Mouse (Mus musculus) stomach, embryonic 15.5 days (tissue): ENCODE data around the gene Slc9a8. TPM values are rescaled to one million over a fixed set of nuclear protein-coding genes. Genes with fewer than 3 reads are reported as not detected.

Experiments used
- ATAC-seq: fragments of 200-750 bp; cut with Nextera tagmentation; 2 replicates; pipeline ENCODE4 v1.8.0; 2017; ENCODE audit warnings: low read depth, moderate number of reproducible peaks, moderate TSS enrichment; ENCODE audit not compliant: insufficient read depth, low FRiP score
- H3K27ac ChIP-seq: fragments of 300-500 bp; sonication (generic); 2 replicates; pipeline ENCODE4 v1.5.1; 2015; ENCODE audit warnings: mild to moderate bottlenecking, inconsistent platforms
- H3K27me3 ChIP-seq: fragments of 300-500 bp; sonication (generic); replicated peaks from 2 replicates; pipeline ENCODE4 v1.6.1; 2015; ENCODE audit warnings: inconsistent platforms
- H3K36me3 ChIP-seq: fragments of 300-500 bp; sonication (generic); 2 replicates; pipeline ENCODE4 v1.6.1; 2015; ENCODE audit warnings: inconsistent platforms
- H3K4me1 ChIP-seq: fragments of 300-500 bp; sonication (generic); 2 replicates; pipeline ENCODE4 v1.6.1; 2015; ENCODE audit warnings: inconsistent platforms
- H3K4me2 ChIP-seq: fragments of 300-500 bp; sonication (generic); 2 replicates; pipeline ENCODE4 v1.6.1; 2015; ENCODE audit warnings: mild to moderate bottlenecking, inconsistent platforms
- H3K4me3 ChIP-seq: fragments of 300-500 bp; sonication (generic); replicated peaks from 2 replicates; pipeline ENCODE4 v1.5.1; 2015; ENCODE audit warnings: inconsistent platforms
- H3K9ac ChIP-seq: fragments of 300-500 bp; sonication (generic); 2 replicates; pipeline ENCODE4 v1.6.1; 2015; ENCODE audit warnings: inconsistent platforms
- H3K9me3 ChIP-seq: fragments of 300-500 bp; sonication (generic); 2 replicates; pipeline ENCODE4 v1.6.1; 2016; ENCODE audit warnings: inconsistent platforms
- WGBS: fragments of 180-500 bp; shearing (Covaris S2); methylation state at CpG from one replicate; pipeline ENCODE4 v1.1.7; 2015; 5-methylcytosine and 5-hydroxymethylcytosine counted together
- polyA plus RNA-seq: library from polyadenylated mRNA; unstranded; fragments of >200 nt; fragmentation: Nextera tagmentation; extraction: Ambion mirVana; gene quantifications from 2 replicates; pipeline ENCODE4 v1.2.1, GENCODE M21; 2015

The Slc9a8 gene
- polyA plus RNA-seq, result 20.5 and 25.0 TPM in 2 replicates

- WGBS, result under 1% methylated on average over 65 of the region's 66 CpGs
- Histone ChIP-seq H3K4me1 (peaks cover 9% of the 10 kb centered on the region), H3K4me3 (peak within 1 kb of the TSS; percentile 86), H3K9ac (peak within 1 kb of the TSS; percentile 89), H3K27ac (peak within 1 kb of the TSS; percentile 97), H3K36me3 (peaks cover 24% of the 10 kb centered on the region), H3K27me3 (no peaks in the 10 kb centered on the region), H3K4me2 (peak within 1 kb of the TSS; percentile 89), H3K9me3 (no peaks in the 10 kb centered on the region)
- ATAC-seq, result peak; percentile 96
Observed at GRCm38 (mm10) chr2:167421330-167422149, at the start of gene Slc9a8. Gene Slc9a8, plus strand, starts transcription at chr2:167421712.

- Histone ChIP-seq H3K4me3 (no peak overlapping the region), H3K4me2 (no peak overlapping the region), H3K4me1 (peaks cover 4% of the 10 kb centered on the region; the same call in 1 of the 2 replicates), H3K27ac (no peak overlapping the region), H3K36me3 (no peaks in the 10 kb centered on the region), H3K9ac (no peak overlapping the region), H3K27me3 (no peaks in the 10 kb centered on the region), H3K9me3 (no peaks in the 10 kb centered on the region)
- WGBS, result 62% methylated on average over 5 of the region's 5 CpGs
- no peak for ATAC-seq
Observed at GRCm38 (mm10) chr2:167373266-167373665, 48.2 kb upstream of the Slc9a8 start.

- ATAC-seq, result no peak
- Histone ChIP-seq H3K4me3 (no peak overlapping the region), H3K4me1 (peaks cover 4% of the 10 kb centered on the region; the same call in 1 of the 2 replicates), H3K9me3 (no peaks in the 10 kb centered on the region), H3K27ac (no peak overlapping the region), H3K4me2 (no peak overlapping the region), H3K27me3 (no peaks in the 10 kb centered on the region), H3K36me3 (no peaks in the 10 kb centered on the region), H3K9ac (no peak overlapping the region)
- WGBS, result 89% methylated on average over 12 of the region's 12 CpGs
Observed at GRCm38 (mm10) chr2:167374191-167374805, 47.2 kb upstream of the Slc9a8 start.

- ATAC-seq, result no peak
- Histone ChIP-seq H3K36me3 (no peaks in the 10 kb centered on the region), H3K27me3 (no peaks in the 10 kb centered on the region), H3K4me2 (no peak overlapping the region), H3K4me3 (no peak overlapping the region), H3K4me1 (peaks cover 4% of the 10 kb centered on the region; the same call in 1 of the 2 replicates), H3K27ac (peak overlapping the region; percentile 7; the same call in 1 of the 2 replicates), H3K9me3 (no peaks in the 10 kb centered on the region), H3K9ac (no peak overlapping the region)
- 74% methylated on average over 9 of the region's 9 CpGs for WGBS
Observed at GRCm38 (mm10) chr2:167375135-167375534, 46.4 kb upstream of the Slc9a8 start.

GRCm38 (mm10) chr2:167375688-167376087 lies 45.8 kb upstream of the Slc9a8 start:
- H3K27ac ChIP-seq, result no peak overlapping the region
- no peaks in the 10 kb centered on the region for H3K9me3 ChIP-seq
- H3K4me3 ChIP-seq, result no peak overlapping the region
- no peak for ATAC-seq
- H3K4me1 ChIP-seq, result peaks cover 7% of the 10 kb centered on the region
- H3K9ac ChIP-seq, result no peak overlapping the region
- H3K4me2 ChIP-seq, result no peak overlapping the region
- H3K36me3 ChIP-seq, result no peaks in the 10 kb centered on the region
- H3K27me3 ChIP-seq, result no peaks in the 10 kb centered on the region
- 88% methylated on average over 5 of the region's 5 CpGs for WGBS

- Histone ChIP-seq H3K36me3 (no peaks in the 10 kb centered on the region), H3K27me3 (no peaks in the 10 kb centered on the region), H3K4me1 (peaks cover 9% of the 10 kb centered on the region), H3K9me3 (no peaks in the 10 kb centered on the region), H3K9ac (no peak overlapping the region), H3K4me2 (no peak overlapping the region), H3K27ac (no peak overlapping the region), H3K4me3 (no peak overlapping the region)
- 71% methylated on average over 8 of the region's 8 CpGs for WGBS
- ATAC-seq, result no peak
Observed at GRCm38 (mm10) chr2:167376160-167376564, 45.4 kb upstream of the Slc9a8 start.

- H3K36me3 ChIP-seq, result no peaks in the 10 kb centered on the region
- no peak overlapping the region for H3K27ac ChIP-seq
- no peak overlapping the region for H3K4me3 ChIP-seq
- no peak overlapping the region for H3K4me2 ChIP-seq
- H3K9me3 ChIP-seq, result no peaks in the 10 kb centered on the region
- 32% methylated on average over 3 of the region's 3 CpGs for WGBS
- no peaks in the 10 kb centered on the region for H3K27me3 ChIP-seq
- ATAC-seq, result no peak
- peaks cover 9% of the 10 kb centered on the region for H3K4me1 ChIP-seq
- no peak overlapping the region for H3K9ac ChIP-seq
Observed at GRCm38 (mm10) chr2:167377697-167378096, 43.8 kb upstream of the Slc9a8 start.

GRCm38 (mm10) chr2:167378972-167379371 lies 42.5 kb upstream of the Slc9a8 start:
- H3K9me3 ChIP-seq, result no peaks in the 10 kb centered on the region
- peak; percentile 36; the same call in 1 of the 2 replicates for ATAC-seq
- WGBS, result 42% methylated on average over 4 of the region's 4 CpGs

GRCm38 (mm10) chr2:167380615-167381285 lies 40.8 kb upstream of the Slc9a8 start:
- no peak overlapping the region for H3K9ac ChIP-seq
- peaks cover 5% of the 10 kb centered on the region for H3K4me1 ChIP-seq
- no peak overlapping the region for H3K4me3 ChIP-seq
- whole genome bisulfite sequencing, result 43% methylated on average over 7 of the region's 7 CpGs
- peak overlapping the region; percentile 65 for H3K27ac ChIP-seq
- ATAC-seq, result no peak; the same call in 1 of the 2 replicates
- no peaks in the 10 kb centered on the region for H3K9me3 ChIP-seq
- no peak overlapping the region for H3K4me2 ChIP-seq
- no peaks in the 10 kb centered on the region for H3K27me3 ChIP-seq
- no peaks in the 10 kb centered on the region for H3K36me3 ChIP-seq

More at GRCm38 (mm10) chr2:167378972-167379371, 42.5 kb upstream of the Slc9a8 start:
- Histone ChIP-seq H3K4me1 (peaks cover 5% of the 10 kb centered on the region), H3K4me3 (no peak overlapping the region), H3K9ac (no peak overlapping the region), H3K27me3 (no peaks in the 10 kb centered on the region), H3K36me3 (no peaks in the 10 kb centered on the region), H3K27ac (no peak overlapping the region), H3K4me2 (no peak overlapping the region)

- Histone ChIP-seq H3K9ac (no peak overlapping the region), H3K27me3 (no peaks in the 10 kb centered on the region), H3K27ac (no peak overlapping the region), H3K4me3 (no peak overlapping the region), H3K36me3 (no peaks in the 10 kb centered on the region), H3K9me3 (no peaks in the 10 kb centered on the region), H3K4me2 (no peak overlapping the region), H3K4me1 (peaks cover 5% of the 10 kb centered on the region)
- WGBS, result 75% methylated on average over 7 of the region's 7 CpGs
- no peak for ATAC-seq
Observed at GRCm38 (mm10) chr2:167381596-167381995, 39.9 kb upstream of the Slc9a8 start.

- Histone ChIP-seq H3K27ac (no peak overlapping the region), H3K9ac (no peak overlapping the region), H3K4me2 (no peak overlapping the region), H3K9me3 (no peaks in the 10 kb centered on the region), H3K27me3 (no peaks in the 10 kb centered on the region), H3K36me3 (no peaks in the 10 kb centered on the region), H3K4me3 (no peak overlapping the region), H3K4me1 (peaks cover 5% of the 10 kb centered on the region)
- ATAC-seq, result no peak
- 86% methylated on average over 7 of the region's 7 CpGs for WGBS
Observed at GRCm38 (mm10) chr2:167382389-167382788, 39.1 kb upstream of the Slc9a8 start.
